11 mouse cellular contexts compared by ENCODE assay signal in genomic region chr10:14589667-14590066, GRCm38 (mm10).
"Had no signal": no experiment of that assay in that cellular context is flagged by ENCODE, and none has a peak within 500 bp of the region (broad histone marks: within the 10 kb centered on the region; RNA-seq: fewer than 3 reads in every experiment).

No protein-coding gene starts in this region.

- DNase-seq: liver, postnatal 0 days; lung, adult 2 months; lung, postnatal 14 days; lung, postnatal 36 days; right cerebral cortex, postnatal 14 days; thymus, adult 18-20 months; thymus, postnatal 14 days; thymus, postnatal 36 days had no signal

- ATAC-seq: liver, postnatal 0 days; lung, postnatal 0 days; midbrain, embryonic 13.5 days; midbrain, embryonic 15.5 days had no signal
